Mouse (Mus musculus) cerebellum, adult 2 months (tissue): ENCODE data around the gene 2610301B20Rik. TPM values are rescaled to one million over a fixed set of nuclear protein-coding genes. Genes with fewer than 3 reads are reported as not detected.
"Not testable (repeated sequence)": the region's sequence is repeated elsewhere in the genome, so short reads cannot be mapped to it uniquely, and the experiment has no call there.

Source experiments
- DNase-seq, 2 experiments: peaks; one replicate each; pipeline ENCODE4 v3.0.0; 2021
- H3K27ac ChIP-seq: fragments of 200-500 bp; 2 replicates; pipeline ENCODE4 v1.5.1; 2012; ENCODE audit warnings: low read length, control low read depth, inconsistent platforms; ENCODE audit not compliant: insufficient read depth
- H3K27me3 ChIP-seq: fragments of 200-500 bp; 2 replicates; pipeline ENCODE4 v1.6.1; 2012; ENCODE audit warnings: inconsistent platforms, mild to moderate bottlenecking, low read length, moderate library complexity; ENCODE audit not compliant: control insufficient read depth, insufficient read depth
- H3K4me1 ChIP-seq: fragments of 200-500 bp; 2 replicates; pipeline ENCODE4 v1.6.1; 2011; ENCODE audit warnings: low read length; ENCODE audit not compliant: control insufficient read depth, insufficient read depth
- H3K4me3 ChIP-seq: fragments of 200-500 bp; replicated peaks from 2 replicates; pipeline ENCODE3; 2011; ENCODE audit warnings: mild to moderate bottlenecking, low read depth, low read length, control low read depth; ENCODE audit not compliant: insufficient read depth
- CTCF ChIP-seq: fragments of 200-500 bp; IDR thresholded peaks from 2 replicates; pipeline ENCODE4 v1.5.1; 2011; ENCODE audit warnings: low read depth, mild to moderate bottlenecking, control low read depth, low read length, moderate library complexity, borderline replicate concordance; ENCODE audit not compliant: insufficient read depth
- POLR2A ChIP-seq: fragments of 200-500 bp; IDR thresholded peaks from 2 replicates; pipeline ENCODE4 v1.6.1; 2011; ENCODE audit warnings: low read length, control low read depth, borderline replicate concordance; ENCODE audit not compliant: insufficient read depth
- WGBS: fragments of 180-500 bp; shearing (Covaris S2); methylation state at CpG from one replicate; pipeline ENCODE4 v1.1.7; 2018; 5-methylcytosine and 5-hydroxymethylcytosine counted together
- polyA plus RNA-seq: library from polyadenylated mRNA; depleted of rRNA; stranded (reverse); fragments of >200 nt; gene quantifications from 2 replicates; pipeline ENCODE4 v1.2.3, GENCODE M21; 2012

2610301B20Rik gene
- polyA plus RNA-seq, 1 experiment = 32.1 TPM

DNA sequence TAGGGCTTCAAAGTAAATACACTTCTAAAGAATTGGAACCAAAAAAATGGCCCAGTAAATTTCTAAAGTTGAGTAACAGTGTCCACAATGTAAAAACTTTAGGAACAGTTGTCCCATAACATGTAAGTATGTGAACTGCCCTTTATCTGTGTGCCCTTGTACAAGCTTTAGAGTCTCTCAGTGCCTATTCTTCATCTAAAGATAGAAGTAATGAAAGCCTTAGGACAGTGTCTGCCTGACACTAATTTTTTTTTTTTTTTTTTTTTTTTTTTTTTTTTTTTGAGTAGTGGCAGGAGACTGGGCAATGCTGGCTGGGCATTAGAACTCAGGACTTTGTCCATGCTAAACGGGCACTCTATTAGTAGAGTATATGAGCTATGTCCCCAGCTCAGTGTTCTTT is 2.8 kb downstream of the 2610301B20Rik start:
- Histone ChIP-seq H3K27me3 (no peaks in the 10 kb centered on the region), H3K4me1 (no peaks in the 10 kb centered on the region), H3K27ac (no peak overlapping the region), H3K4me3 (no peak overlapping the region)
- 100% methylated on average over 1 of the region's 1 CpGs for WGBS
- TF ChIP-seq POLR2A (no peak), CTCF (no peak)
- DNase-seq = no peak

DNA sequence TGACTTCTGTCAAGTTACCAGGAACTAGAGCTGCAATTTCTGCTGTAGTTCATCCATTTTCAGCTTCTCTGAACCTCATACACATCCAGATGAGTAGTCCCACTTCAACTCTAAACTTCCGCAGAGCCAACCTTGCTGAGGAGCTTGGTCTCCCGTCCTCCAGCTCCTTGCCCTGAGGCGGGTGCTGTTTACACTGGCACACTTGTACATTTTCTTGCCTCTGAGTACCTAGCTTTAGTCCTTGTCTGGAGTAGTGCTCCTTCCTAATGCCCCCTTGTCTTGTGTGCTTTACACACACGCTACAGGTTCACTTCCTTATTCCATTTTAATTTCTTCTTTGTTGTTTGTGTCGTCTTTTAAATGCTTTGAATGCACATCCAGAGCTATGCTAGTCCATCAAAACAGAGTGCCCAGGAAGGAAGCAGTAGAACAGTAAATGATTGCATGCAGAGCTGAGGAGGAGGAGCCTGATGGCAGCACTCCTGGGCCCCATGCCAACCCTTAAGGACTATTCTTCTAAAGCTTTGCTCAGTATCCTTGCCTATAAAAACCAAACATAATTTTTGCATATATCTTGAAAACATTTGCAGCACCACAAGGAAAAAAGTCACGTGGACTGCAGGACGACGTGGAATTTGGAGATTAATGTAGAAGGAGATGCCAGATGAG is 9.6 kb downstream of the 2610301B20Rik start:
- 90% methylated on average over 8 of the region's 8 CpGs for WGBS
- H3K4me3 ChIP-seq = no peak overlapping the region
- H3K27ac ChIP-seq = no peak overlapping the region
- no peak for DNase-seq
- no peaks in the 10 kb centered on the region for H3K27me3 ChIP-seq
- no peaks in the 10 kb centered on the region for H3K4me1 ChIP-seq
- no peak for TF ChIP-seq CTCF
- no peak for TF ChIP-seq POLR2A

DNA sequence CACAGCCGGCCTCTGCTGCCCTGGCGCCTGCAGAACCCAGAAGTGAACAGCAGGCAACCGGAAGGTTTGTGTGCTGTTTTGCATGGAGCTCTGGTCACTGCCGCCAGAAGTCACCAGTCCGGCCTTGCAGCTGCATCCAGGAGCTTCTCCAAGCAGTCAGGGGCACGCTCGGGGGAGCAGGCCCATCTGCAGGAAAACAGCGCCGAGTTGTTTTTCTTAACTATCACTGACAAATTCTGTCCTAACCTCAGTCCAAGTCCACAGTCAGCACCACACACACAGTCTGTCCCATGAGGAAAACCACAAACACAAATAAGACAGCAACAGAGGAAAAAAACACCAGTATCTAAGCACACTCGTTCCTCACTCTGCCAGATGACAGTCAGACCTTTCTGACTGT is 14.5 kb downstream of the 2610301B20Rik start:
- Histone ChIP-seq H3K27me3 (no peaks in the 10 kb centered on the region), H3K4me3 (no peak overlapping the region), H3K27ac (no peak overlapping the region), H3K4me1 (no peaks in the 10 kb centered on the region)
- 96% methylated on average over 10 of the region's 10 CpGs for WGBS
- DNase-seq = no peak
- no peak for TF ChIP-seq CTCF
- TF ChIP-seq POLR2A = no peak

- Histone ChIP-seq H3K27me3 (no peaks in the 10 kb centered on the region), H3K27ac (no peak overlapping the region), H3K4me1 (no peaks in the 10 kb centered on the region), H3K4me3 (no peak overlapping the region)
- DNase-seq = no peak
- whole genome bisulfite sequencing = 84% methylated on average over 4 of the region's 4 CpGs
- TF ChIP-seq CTCF (no peak), POLR2A (no peak)
Observed at GRCm38 (mm10) chr4:10896262-10896661, 22.0 kb downstream of the 2610301B20Rik start.

- H3K4me3 ChIP-seq = no peak overlapping the region
- no peaks in the 10 kb centered on the region for H3K27me3 ChIP-seq
- TF ChIP-seq POLR2A = no peak
- TF ChIP-seq CTCF = peak; percentile 14; the same call in 1 of the 2 replicates
- no peak for DNase-seq
- no peaks in the 10 kb centered on the region for H3K4me1 ChIP-seq
- H3K27ac ChIP-seq = no peak overlapping the region
Observed at GRCm38 (mm10) chr4:10896859-10897258, 22.6 kb downstream of the 2610301B20Rik start.

- H3K27ac ChIP-seq = no peak overlapping the region
- H3K4me3 ChIP-seq = no peak overlapping the region
- DNase-seq = no peak
- 13% methylated on average over 13 of the region's 13 CpGs for WGBS
- H3K27me3 ChIP-seq = no peaks in the 10 kb centered on the region
- H3K4me1 ChIP-seq = no peaks in the 10 kb centered on the region
- TF ChIP-seq CTCF (no peak), POLR2A (no peak)
Observed at GRCm38 (mm10) chr4:10905234-10905801, 31.0 kb downstream of the 2610301B20Rik start.

DNA sequence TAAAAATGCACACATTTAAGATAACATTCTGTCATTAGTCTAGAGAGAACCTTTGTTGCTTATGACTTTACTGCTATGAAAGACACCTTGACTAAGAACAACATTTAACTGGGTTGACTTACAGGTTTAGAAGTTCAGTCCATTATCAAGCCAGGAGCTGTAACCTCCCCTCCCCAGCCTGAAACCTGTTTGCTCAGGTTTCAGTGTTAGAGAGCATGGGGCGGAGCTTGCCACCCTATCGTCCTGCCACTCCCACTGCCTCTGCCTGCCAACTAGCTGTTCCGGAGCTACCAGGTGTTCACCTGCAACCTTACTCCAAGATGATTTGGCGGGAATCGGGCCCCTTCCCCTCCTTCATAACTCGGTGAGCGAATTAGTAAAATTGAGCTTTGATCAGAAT is 37.1 kb downstream of the 2610301B20Rik start:
- H3K4me1 ChIP-seq, H3K4me3 ChIP-seq, DNase-seq, H3K27ac ChIP-seq, H3K27me3 ChIP-seq: not testable (repeated sequence)
- WGBS = 63% methylated on average over 7 of the region's 7 CpGs

- 82% methylated on average over 6 of the region's 6 CpGs for WGBS
- Histone ChIP-seq H3K4me1 (no peaks in the 10 kb centered on the region), H3K4me3 (no peak overlapping the region), H3K27me3 (no peaks in the 10 kb centered on the region), H3K27ac (no peak overlapping the region)
- TF ChIP-seq CTCF = no peak
- TF ChIP-seq POLR2A = no peak
- no peak for DNase-seq
Observed at GRCm38 (mm10) chr4:10911909-10912478, 37.7 kb downstream of the 2610301B20Rik start.
